Mouse (Mus musculus): ENCODE measurements around the gene Dhps.

DNA sequence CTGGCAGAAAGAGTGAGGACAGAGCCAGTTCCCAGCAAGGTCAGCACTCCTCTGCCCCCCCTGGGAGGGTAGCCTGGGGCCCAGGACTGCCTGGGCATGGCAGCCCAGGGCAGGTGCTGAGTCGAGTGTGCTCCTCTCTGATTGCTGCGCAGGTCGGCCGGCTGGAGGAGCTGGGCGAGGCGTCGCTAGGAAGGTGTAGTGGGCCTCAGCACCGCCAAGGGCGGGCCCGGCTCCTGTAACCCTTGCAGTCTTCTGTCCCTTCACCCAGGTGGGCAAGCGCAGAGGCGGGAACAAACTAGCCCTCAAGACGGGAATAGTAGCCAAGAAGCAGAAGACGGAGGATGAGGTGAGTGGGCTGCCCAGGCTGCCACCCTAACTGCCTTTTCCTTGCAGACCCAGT lies 42.3 kb upstream of the Dhps start:
- TF ChIP-seq CTCF (IDR thresholded peaks at IDR 0.05; ENCODE audit: borderline replicate concordance, insufficient read depth, low read depth, low read length): no peak
- no peak for TF ChIP-seq POLR2A (IDR thresholded peaks at IDR 0.05; ENCODE audit: borderline replicate concordance, insufficient read depth, low read length)

Data from cerebellum, adult 2 months (tissue).